Mouse (Mus musculus) E14TG2a.4 (cell line): ENCODE data around the gene Map3k4.

Source experiments
- CTCF ChIP-seq: conservative IDR thresholded peaks from 2 replicates; pipeline ENCODE4 v1.5.1; 2014; ENCODE audit warnings: low read length
- POU5F1 ChIP-seq: IDR thresholded peaks from 2 replicates; pipeline ENCODE4 v1.6.1; 2014; ENCODE audit warnings: low read length, borderline replicate concordance

GRCm38 (mm10) chr17:12276496-12277200 lies 41.9 kb downstream of the Map3k4 start:
- TF ChIP-seq CTCF (no peak), POU5F1 (no peak)
